Mouse (Mus musculus) CH12.LX (cell line): ENCODE data around the gene Cap1.

Experiments used
- CTCF ChIP-seq, 2 experiments: IDR thresholded peaks in 1 of 2; conservative IDR thresholded peaks in 1 of 2; 2 replicates each; pipeline ENCODE4 v1.5.1; 2011 to 2012; ENCODE audit warnings: low read depth in 2 of 2, low read length in 2 of 2, improper control_type of control experiment in 1 of 2, inconsistent platforms in 1 of 2, mild to moderate bottlenecking in 1 of 2, moderate library complexity in 1 of 2
- HCFC1 ChIP-seq: IDR thresholded peaks from 2 replicates; pipeline ENCODE4 v1.6.1; 2012; ENCODE audit warnings: low read depth, mild to moderate bottlenecking, inconsistent platforms, low read length, improper control_type of control experiment
- MAZ ChIP-seq: IDR thresholded peaks from 2 replicates; pipeline ENCODE4 v1.6.1; 2012; ENCODE audit warnings: low read depth, mild to moderate bottlenecking, inconsistent platforms, low read length, improper control_type of control experiment, moderate library complexity
- MYC ChIP-seq: IDR thresholded peaks from 2 replicates; pipeline ENCODE4 v1.6.1; 2011; ENCODE audit warnings: low read depth, mild to moderate bottlenecking, improper control_type of control experiment, low read length
- POLR2A ChIP-seq: IDR thresholded peaks from 2 replicates; pipeline ENCODE4 v1.6.1; 2011; ENCODE audit warnings: low read depth, mild to moderate bottlenecking, improper control_type of control experiment, low read length

DNA sequence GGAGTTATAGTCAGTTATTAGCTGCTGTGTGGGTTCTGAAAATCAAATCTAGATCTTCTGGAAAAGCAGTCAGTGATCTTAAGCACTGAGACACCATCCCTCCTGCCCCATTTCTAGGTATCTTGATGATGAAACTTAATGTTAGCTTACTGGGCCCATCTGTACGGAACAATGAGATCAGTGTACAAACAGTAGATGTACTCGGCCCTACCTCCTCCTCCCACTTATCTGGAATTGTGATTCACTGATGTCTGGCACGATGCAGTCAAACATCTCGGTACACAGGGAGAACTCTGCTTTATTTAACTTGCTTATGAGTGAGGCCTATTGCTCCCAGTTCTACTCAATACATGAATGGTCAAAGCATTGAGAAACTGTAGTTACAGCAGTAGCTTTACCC, 30.1 kb upstream of the Cap1 start:
- TF ChIP-seq MAZ (no peak), HCFC1 (no peak), CTCF (conservative IDR thresholded peaks at IDR 0.05 in 1 of 2, IDR thresholded peaks at IDR 0.05 in 1 of 2; ENCODE audit: low read depth in 2 of 2, low read length in 2 of 2) (no peak), POLR2A (no peak), MYC (no peak)
